Mouse (Mus musculus) liver, adult 2 months (tissue): ENCODE results near the gene Dlk2.
A peak's percentile ranks its signal among the peaks of the same experiment; 100 is the strongest.

Experiments used
- CTCF ChIP-seq: fragments of 200-500 bp; IDR thresholded peaks from 2 replicates; pipeline ENCODE4 v1.5.1; 2011; ENCODE audit warnings: low read depth, low read length, control low read depth
- POLR2A ChIP-seq: fragments of 200-500 bp; IDR thresholded peaks from 2 replicates; pipeline ENCODE4 v1.6.1; 2011; ENCODE audit warnings: low read length, control low read depth; ENCODE audit not compliant: insufficient read depth; ENCODE audit errors: extremely low read depth

DNA sequence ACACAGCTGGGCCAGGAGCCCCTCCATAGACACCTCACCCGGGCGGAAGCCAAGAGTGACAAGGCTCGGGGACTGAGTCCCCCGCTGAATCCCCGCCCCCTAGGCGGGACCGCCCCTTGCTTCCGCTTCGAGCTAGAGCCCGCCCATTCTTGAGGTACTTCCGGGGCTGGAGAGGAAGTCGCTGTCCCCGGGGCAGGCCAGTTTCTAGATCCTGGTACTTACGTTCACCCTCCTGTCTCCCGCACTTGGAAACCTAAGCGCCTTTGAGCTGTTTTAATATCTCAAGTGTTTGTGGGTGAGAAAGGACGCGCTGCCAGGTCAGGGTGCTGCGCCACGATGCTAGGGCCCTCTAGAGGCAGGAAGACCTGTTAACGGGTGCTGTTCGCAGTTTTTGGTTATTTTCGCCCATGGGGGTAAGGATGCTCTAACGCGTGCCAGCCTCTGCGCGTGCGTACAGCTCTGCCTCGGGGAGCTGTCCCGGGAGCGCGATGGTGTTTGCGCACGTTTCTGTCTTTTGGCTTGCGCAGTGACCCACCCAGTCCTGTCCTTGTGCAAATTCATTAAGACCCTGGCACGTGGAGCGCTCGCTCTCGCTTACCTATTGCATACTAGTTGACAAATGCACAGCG, 30.8 kb downstream of the Dlk2 start, which contains the start of gene Abcc10:
- no peak; the same call in 1 of the 2 replicates for TF ChIP-seq CTCF
- TF ChIP-seq POLR2A, result peak; percentile 87
